Mouse (Mus musculus) cerebellum, adult 11-12 months (tissue): ENCODE measurements at regions not wholly inside any gene's neighbourhood (a gene's known extent, or its start where the extent isn't known, plus 50 kb on each side); places are given as distances from the start of the nearest gene placed in this dataset.

ENCODE experiments used
- DNase-seq: peaks from one replicate; pipeline ENCODE4 v3.0.0; 2022

DNA sequence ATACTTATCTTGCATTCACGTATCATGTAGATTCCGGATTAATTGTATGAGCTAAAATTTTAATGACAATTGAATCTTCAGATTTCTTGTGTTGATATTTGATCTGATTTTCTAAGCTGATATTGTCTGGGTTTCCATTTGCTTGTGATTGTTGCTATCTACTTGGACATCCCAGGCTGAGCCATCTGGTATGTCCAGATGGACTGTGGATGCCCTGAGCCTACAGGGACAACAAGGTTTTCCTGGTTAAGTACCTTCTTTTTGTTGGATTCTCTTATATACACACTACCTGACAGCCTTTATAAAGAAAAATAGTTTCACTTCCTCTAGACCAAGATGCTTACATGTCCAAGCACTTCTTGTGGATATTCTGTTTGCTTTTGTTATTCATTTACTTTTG is 71.0 kb upstream of the 4933436I01Rik start:
- peak; percentile 85 for DNase-seq
